Mouse (Mus musculus) liver, postnatal 0 days (tissue): Measurements from ENCODE around the gene Cep170b.

Source experiments
- CTCF ChIP-seq: sonication (generic); IDR thresholded peaks from 2 replicates; pipeline ENCODE4 v1.5.1; 2016; ENCODE audit warnings: antibody characterized with exemption, low read depth
- EP300 ChIP-seq: IDR thresholded peaks from 2 replicates; pipeline ENCODE4 v1.6.1; 2016; ENCODE audit warnings: antibody characterized with exemption, low read depth, mild to moderate bottlenecking

- TF ChIP-seq CTCF = no peak
- TF ChIP-seq EP300 = no peak
Measured at GRCm38 (mm10) chr12:112747606-112747970, 27.3 kb downstream of the Cep170b start.
